Mouse (Mus musculus) lung, postnatal 0 days (tissue): ENCODE measurements around the gene Clk2.

ENCODE experiments used
- CTCF ChIP-seq: IDR thresholded peaks from 2 replicates; pipeline ENCODE4 v1.5.1; 2016; ENCODE audit warnings: antibody characterized with exemption, mild to moderate bottlenecking
- EP300 ChIP-seq: IDR thresholded peaks from 2 replicates; pipeline ENCODE4 v1.6.1; 2016; ENCODE audit warnings: antibody characterized with exemption, mild to moderate bottlenecking, control low read depth

DNA sequence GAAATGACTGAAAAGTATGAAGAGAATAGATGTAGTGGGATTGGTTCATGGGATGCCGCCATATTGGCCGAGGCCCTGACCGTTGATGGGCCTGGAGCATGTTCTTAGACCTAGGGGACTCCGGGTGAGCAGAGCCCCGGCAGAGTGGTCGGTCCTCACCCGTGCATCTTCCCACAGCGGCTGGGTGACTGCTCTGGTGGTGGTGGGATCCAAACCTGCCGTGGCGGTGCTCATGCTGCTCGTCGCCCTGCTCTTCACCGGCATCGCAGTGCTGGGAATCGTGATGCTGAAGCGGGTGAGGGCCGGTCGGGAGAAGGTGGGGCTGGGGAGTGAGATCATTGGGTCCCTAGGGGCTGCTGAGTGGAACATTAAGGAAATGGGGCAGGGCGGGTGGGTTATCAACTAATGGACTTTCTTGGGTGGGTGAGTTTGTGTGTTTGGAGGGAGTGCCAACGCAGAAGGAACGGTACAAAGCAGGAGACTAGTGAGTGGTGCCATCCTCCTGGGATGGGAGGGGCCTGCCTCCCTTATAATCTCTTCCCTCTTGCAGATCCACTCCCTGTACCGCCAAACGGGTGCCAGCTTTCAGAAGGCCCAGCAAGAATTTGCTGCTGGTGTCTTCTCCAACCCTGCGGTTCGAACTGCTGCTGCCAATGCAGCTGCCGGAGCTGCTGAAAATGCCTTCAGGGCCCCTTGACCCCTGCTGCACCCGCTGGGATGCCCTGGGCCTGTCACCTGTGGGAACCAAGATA, 17.3 kb downstream of the Clk2 start:
- TF ChIP-seq CTCF (no peak), EP300 (no peak)
